Mouse (Mus musculus): ENCODE data around the gene Chit1.

Chit1 gene

DNA sequence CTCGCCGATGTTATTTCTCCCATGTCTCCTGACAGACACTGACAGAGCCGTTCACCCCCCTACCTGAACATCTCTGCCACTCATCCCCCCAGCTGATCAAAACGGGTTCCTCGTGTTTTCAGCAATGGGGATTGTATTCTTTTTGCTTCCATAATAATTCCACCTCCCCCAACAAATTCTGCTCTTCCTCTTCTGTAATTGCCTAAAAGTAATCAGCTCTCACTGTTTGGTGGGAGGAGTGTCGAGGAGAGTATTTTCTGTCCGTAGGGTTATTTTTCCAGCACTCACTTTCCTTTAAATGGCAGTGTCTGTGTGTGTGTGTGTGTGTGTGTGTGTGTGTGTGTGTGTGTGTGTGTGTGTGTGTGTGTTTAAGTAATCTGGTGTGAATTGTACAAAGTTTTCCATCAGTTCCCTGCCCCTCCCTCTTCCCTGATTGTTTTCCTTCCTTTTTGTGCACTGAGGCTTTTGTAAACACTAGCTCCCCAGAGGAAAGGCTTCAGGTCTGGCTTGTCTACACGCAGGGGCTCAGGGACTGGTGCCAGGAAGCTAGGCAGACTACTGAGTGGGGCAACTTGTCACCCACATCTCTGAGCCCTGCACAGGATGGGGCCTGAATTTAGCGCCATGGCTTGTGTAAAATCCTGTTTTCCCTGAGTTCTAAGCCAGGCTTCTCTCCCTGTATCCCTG is 31.4 kb upstream of the Chit1 start:
- no peak for ATAC-seq (ENCODE audit: low TSS enrichment)

DNA sequence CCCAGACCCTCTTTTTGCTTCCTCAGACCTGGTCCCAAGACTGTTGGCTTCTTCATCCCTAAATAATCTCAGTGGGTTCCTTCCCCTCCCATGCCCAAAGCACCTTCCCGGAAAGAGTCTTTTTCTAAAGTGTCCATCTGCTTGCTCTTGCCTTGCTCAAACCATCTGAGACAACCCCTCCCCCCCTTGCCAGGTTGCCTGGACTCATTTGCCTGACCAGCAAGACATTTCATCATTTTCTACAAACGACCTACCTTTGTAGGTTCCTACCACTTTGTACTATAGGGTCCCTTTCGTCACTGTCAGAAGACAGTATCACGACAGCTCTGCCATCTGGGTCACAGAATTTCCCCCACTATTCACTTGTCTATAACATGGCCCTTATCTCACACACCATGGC is 30.6 kb upstream of the Chit1 start:
- ATAC-seq (ENCODE audit: low TSS enrichment) = no peak

DNA sequence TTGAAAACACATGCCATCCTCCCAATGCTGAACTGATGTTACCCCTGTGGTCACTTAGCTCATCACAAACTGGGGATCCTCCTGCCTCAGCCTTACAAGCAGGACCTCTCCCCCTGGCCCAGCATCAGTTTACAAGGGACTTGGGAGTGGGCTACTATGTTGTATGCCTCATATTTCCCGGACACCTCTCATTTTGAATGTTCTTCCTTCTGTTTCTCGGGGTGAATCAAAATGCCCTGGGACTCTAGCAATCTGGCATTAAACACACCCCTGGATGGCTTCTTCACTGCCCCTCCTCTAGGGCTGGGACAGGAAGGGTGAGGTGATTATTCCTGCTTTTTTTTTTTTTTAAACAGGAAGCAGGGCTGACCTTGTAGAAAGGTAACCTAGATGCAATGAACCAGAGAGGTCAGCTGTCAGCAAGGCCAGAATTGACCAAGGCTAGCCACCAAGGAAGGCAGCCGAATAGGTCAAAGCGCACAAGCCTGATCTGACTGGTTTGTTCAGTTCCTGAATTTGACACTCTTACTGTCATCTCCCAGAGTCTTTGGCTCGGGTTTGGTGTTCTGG is 30.1 kb upstream of the Chit1 start:
- no peak for ATAC-seq (ENCODE audit: low TSS enrichment)

DNA sequence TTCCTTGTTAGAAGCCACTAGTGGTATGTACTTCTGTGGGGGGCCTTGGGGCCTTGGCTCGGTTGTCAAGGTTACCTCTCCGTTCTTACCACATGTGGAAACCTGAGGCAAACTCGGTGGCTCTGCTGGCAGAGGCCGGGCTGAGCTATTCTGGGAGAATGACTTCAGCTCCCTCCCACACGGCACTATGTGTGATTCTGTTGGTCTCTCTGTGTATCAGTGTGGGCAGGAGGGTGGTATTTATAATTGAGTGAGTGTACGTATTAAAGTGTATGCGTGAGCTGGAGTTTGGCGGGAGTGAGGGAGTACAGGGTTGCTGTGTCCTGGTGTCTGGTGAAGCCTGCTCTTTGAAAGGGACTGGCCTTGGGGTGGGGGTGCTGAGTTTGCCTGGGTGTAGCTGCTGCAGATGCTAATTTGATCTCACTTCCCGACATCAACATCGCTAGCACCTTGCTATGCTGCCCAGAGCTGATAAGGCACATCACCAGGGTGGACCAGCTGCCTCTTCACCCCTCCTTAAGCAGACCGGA is 28.0 kb upstream of the Chit1 start:
- ATAC-seq (ENCODE audit: low TSS enrichment) = peak; percentile 72

DNA sequence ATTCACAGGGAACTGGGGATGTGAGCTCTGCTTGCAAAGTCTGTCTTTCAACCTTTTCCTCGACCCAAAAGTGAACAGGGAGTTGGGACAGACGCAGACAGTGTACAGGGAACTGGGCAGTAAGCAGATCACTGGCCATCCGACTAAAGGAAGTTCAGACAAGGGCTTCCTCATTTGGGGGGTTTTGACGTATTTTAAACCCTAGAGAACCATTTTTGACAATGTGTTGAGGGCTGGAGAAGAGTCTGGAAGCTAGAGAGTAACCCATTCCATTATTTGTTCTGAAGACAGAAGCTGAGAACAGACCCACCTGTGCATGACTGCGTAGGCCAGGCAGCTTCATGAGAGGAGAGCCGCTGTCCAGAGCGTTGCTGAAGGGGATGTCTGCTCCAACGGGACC is 27.4 kb upstream of the Chit1 start:
- ATAC-seq (ENCODE audit: low TSS enrichment) = no peak

DNA sequence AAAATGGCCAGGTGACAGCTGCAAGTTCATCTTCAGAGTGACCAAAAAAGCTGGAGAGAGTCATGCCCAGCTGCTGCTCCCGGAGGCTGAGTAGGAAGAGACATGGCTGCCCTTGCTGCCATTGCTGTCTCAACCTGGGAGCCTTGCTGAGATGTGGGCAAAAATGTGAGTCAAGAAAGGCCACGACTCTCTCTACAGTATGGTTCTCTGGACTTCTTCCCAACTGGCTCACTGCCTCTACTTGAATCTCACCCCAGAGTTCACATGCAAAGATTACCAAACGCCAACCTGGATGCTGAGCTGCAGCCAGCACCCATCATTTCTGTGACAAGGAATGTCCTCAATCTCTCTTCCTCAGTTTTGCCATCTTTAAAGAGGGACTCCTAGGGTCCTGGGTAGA is 26.9 kb upstream of the Chit1 start:
- ATAC-seq (ENCODE audit: low TSS enrichment) = no peak

DNA sequence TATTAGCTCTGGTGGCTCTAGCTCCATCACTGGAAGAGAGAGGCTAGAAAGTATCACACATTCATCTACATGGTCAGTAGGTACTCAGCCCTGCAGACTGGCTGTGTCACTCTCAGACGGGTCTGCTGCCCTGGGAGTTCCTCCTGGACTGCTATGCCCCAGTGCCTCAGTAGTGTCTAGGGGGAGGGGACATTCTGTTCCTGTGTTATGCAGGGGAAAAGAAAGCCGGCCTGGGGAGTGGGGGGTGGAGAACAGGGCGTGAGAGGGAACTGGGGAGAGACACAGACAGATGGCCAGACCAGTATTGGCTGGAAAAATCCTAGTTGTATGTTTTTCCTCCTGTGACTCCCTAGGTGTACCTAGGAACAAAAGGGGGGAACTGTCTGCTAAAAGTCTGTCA is 25.0 kb upstream of the Chit1 start:
- no peak for ATAC-seq (ENCODE audit: low TSS enrichment)

DNA sequence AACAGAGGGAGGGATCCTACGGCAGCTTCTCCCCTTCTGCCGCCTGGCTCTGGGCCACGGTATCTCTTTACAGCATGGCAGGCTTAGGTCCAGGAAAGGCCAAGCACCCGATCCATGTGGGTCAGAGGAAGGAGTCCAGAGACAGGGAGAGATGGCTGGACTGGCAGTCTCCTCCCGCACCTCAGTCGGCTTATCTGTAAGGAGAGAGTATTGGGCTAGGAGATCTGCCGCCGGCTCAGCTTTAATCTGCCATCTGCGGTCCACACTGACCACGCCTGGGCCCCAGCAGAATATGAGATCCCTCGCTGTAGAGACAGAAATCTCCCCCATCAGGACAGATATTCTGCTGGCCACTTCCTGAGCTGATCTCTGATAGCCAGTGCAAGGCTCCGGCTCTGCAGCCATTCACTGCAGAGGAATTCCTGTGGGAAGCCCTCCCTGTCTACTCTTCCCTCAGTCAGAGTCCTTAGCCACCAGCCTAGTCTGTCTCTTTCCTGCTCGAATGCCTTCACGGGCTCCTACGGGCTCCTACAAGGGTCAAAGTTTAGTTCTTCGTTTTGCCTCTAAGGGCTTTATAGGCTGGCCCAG is 24.1 kb upstream of the Chit1 start:
- ATAC-seq (ENCODE audit: low TSS enrichment) = no peak

DNA sequence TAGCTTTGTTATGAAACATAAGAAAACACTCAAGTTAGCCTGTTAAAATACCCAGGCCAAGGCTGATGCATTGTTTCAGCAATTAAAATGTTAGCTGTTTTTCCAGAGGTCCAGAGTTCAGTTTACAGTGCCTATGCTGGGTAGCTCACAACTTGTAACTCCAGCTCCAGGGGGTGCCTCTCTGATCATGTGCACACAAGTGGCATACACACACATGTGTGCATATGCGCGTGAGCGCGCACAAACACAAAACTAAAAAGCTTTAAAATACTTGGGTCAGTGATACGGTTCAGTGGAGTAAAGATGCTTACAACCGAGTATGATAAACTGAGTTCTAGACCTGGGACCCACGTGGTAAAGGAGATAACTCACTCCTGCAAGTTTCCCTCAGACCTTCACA is 22.0 kb upstream of the Chit1 start:
- no peak for ATAC-seq (ENCODE audit: low TSS enrichment)

DNA sequence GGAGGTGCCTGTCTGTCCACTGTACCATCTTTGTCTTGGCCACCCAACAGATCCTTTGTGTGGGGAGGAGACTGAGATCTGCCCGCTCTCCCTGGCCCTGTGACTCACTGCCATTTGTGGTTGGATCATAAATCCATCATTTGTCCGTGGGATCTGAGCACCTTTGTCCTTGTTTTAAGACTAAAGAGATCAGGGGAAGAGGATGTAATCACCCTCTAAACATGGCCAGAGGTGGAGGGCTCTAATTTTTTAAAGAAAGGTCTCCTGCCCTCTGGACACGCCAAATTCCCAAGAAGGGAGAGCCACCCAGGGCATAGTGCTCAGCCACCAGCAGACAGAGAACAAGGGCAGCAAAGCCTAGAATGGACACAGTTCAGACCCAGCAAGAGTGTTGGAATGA is 19.2 kb upstream of the Chit1 start:
- ATAC-seq (ENCODE audit: low TSS enrichment) = no peak

DNA sequence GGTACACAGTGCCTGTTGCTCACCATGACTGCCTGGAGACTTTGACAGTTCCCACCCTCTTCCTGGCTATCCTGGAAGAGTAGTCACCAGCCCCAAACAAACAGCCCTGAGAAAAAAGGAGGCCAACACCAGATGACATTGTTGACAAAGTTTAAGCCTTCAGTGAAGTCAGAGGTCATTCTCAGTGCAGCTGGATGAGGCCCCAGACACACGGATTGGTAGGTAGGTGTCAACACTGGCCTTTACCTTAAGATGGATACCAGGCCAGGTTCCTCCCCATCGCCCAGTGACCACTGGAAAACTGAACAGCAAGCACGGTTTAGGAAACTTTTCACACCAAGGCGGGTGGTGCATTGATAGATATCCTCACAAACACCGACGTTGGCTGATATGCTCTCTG is 18.7 kb upstream of the Chit1 start:
- ATAC-seq (ENCODE audit: low TSS enrichment) = no peak

DNA sequence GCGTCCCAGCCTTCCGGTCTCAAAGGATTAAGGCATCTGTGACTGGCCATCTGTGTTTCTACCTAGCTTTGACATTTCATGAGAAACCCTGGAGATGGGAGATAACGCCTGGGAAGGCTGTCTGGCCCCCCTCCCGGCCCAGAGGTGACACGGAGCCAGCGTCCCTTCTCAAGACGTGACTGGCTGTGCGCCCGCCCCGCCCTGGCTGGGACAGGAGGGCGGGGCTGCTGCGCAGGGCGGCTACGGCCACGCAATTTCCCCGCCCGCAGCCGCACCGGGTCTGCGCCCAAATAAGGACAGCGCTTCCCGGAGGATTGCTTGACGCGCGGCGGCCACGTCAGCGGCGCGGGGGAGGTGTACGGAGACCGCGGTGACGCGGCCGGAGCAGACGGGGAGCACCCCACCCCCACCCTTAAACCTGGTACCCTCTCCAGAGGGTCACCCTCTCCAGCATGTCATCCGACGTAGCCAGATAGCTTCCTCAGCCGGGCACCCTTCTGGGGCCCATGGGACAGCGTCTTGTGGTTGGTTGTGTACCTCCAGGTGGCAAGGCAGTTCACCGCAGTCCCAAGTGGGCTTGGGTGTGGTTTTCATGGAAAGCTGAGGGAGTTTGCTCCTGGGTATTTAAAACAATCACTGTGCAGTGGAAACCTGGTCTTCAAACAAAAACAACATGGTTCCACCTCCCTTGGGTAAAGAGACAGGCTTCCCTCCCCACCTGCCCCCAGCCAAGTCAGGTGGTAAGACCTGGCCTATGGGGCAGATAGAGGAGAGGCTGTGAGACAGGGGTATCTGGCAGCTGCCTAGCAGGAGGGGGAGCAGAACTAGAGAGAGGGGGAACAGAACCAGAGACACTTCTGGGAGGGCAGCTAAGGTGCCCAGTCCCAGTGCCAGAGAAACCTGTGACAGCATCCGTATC is 17.9 kb upstream of the Chit1 start:
- ATAC-seq (ENCODE audit: low TSS enrichment) = peak; percentile 88

DNA sequence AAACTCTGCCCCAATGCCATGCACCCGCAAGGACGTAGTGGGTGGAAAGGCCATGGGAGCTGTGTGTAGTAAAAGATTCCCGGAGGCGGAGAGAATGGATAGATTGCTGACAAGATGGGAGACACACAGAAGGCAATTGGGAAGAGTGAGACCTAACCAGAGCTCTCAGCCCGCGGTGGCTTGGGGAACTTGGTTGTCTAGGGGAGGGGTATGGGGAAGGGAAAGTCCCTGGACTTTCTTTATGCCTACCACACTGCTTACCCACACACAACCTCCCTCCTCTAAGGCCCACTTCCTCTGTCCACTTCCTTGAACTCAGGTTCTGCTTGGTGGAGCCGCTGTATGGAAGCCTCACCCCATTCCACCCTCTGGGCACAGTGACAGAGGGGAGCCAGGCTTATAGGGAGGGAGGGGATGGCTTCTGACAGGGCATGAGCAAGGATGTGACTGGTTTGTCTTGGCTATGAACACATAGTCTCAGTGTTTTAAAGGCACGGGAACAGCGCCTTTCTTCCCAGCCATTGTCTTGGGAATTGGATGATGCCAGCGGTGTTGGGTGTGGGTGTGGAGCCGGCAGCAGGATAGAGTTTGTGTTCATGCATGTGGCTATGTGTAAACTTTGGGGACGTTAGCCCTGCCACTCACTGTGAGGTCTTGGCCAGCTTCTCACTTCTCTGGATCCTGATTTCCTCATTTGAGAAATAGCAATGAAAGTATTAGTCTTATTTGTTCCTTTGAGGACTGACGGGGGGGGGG is 17.1 kb upstream of the Chit1 start:
- no peak for ATAC-seq (ENCODE audit: low TSS enrichment)

DNA sequence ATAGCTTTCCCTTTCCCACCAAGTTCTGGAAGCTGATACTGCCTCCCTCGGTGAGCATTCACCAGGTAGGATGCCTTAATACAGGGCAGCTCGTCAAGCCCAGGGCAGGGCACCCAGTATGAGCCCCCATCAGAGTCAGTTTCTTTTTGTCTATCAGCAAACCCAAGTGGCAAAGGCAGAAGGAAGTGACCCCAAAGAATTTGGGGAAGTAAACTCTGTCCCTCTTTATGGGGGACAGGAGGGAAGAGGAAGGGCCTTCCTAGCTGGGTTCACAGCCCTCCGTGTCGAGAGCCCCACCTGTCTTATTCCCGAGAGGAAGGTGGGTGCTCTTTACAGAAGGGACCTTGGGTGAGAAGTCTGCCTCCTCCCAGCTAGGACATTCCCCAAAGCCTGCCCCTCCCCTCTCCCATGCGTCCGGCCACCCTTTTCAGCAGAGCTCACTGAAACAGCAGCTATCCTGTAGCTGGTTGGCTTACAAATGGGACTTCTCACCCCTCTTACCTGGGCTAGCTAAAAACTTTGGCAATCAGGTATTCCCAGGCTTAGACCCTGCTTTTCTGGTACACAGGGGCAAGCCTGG is 15.9 kb upstream of the Chit1 start:
- no peak for ATAC-seq (ENCODE audit: low TSS enrichment)

DNA sequence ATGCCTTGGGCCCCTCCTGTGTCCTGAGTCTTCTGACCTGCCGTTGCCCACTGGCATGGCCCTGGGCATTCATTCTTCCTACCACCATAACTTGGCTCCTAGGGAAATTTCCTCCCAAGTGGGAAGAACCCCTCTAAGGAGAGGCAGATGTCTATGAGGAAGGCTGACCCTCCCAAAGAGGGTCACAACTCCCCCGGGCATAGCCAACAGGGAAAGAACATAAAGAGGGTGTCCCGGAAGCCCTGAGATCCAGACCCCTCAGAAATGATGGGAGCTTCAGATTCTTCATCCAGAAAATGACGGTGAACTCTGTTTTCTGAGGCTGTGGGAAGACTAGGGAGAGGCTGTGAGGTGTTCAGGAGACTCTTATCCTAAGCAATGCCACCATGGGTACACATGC is 15.3 kb upstream of the Chit1 start:
- ATAC-seq (ENCODE audit: low TSS enrichment) = no peak

DNA sequence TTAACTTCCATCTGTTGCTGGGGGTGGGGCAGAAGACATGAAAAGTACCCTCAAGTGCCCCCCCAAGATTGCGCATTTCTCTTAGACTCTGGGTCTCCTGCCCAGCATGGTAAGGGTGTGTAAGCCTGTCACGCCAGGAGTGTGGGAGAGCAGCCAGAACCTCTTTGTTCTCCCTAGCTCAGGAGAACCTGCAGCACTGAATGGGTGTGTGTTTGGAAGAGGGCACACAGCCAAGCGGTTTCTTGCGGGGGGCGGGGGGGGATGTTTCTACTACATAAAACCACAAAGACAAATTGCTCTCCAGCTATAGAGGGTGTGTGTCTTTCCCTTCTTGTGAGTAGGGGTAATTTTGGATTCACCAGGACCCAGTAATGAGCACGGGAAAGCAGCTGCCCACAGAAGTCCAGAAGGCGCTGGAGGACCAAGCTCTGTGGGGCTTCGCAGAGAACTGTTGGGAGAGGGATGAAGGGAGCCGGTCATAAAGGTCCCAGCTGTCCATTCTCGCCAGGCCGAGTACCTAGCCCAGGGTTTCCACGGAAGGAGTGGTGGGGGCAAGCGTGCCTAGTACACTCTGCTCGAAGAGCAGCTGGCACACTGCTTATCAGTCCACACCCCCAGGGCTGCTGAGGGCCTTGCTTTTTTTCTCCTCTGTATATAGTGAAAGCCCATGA is 14.6 kb upstream of the Chit1 start:
- ATAC-seq (ENCODE audit: low TSS enrichment) = no peak

DNA sequence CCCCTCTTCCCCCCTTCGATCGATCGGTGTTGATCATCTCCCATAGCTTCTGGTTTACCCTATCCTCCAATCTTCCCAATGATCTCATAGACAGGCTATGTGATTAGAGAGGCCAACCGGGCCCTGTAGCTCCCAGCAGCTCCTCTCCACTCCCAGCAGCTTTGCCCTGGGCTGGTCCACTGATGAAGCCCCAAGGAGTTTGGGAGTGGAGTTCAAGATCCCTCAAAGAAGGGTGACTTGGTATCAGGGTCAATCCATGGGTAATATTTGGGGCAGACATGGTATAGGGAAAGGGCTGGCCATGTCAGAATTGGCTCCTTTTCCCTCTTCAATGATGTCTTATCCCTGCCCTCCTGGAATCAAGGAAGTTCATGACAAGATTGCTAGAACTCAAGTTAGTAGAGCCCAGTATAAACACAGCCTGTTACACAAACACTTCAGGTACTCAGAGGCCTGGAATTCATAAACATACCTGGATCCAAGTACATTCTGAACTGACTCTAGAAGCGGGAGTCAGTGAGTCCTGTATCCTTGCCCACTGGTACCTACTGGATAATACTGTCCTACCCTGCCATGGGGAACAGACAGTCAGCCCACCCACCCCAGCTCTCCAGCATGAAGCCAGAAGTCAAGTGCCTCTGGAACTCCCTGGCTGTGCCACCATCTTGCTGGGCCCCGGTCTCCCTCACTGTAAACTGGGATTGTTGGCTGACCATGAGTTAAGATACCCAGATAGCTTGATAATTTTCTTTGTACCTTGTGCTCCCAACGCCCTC is 13.8 kb upstream of the Chit1 start:
- no peak for ATAC-seq (ENCODE audit: low TSS enrichment)

DNA sequence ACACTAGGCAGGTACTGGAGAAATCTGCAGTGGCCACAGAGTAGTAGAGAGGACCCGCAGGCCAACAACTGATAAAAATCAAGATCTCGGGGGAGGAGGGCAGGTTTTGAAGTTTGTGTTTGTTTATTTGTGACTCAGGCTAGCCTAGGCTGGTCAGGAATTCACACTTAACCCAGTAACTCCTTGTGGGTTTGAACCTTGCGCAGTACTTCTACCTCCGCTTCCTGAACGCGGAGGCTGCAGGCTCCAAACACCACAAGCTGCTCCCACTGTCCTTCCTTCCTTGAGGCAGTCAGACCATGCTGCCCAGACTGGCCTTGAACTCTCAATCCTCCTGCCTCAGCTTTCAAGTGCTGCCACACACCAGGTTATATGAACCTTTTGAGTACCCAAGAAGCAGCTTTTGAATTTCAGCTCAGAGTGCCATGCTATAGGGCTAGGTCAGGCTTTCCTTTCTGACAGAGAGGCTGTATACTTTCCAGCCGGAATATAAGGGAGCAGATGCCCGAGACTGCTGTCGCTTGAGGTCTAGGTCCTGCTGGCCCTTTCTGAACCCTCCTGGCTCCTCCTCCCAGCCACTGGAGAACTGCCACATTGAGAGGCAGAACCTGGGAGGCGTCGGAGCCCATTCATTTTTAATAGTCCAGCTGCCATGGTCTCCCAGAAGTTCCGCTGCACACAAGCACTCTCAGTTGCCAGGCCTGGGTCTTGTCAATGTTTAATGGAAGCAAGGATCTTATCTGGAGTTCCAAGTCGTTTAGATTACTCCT is 12.9 kb upstream of the Chit1 start:
- ATAC-seq (ENCODE audit: low TSS enrichment) = no peak

All from frontal cortex, adult (tissue).